Mouse (Mus musculus): ENCODE data around the gene Dpy19l3.

The Dpy19l3 gene

DNA sequence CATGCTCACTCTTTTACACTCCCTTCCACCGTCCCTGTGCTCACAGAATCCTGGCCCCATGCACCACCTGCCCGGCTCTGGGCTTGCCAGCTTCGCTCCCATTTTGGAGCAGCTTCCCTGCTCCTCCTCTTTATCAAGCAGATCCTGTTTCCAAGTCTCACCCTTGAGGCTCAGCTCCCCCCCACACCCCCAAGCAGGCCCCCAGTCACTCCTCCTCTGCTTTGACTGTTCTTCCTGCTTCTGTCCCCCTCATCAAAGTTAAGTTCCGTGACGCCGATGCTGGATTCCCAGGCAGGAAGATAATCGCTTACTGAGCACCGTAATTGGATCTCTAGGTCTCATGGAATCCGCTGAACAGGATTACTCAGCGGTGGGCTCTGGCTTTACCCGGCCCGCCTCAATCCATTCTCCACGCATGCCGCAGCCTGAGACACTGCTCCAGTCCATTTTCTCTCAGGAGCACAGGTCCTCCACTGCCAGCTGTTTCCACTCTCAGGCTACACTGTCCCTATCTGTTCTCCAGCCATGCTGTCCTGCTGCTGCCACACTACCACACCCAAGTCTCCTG lies 6.8 kb downstream of the Dpy19l3 start:
- DNase-seq, result peak; percentile 44

DNA sequence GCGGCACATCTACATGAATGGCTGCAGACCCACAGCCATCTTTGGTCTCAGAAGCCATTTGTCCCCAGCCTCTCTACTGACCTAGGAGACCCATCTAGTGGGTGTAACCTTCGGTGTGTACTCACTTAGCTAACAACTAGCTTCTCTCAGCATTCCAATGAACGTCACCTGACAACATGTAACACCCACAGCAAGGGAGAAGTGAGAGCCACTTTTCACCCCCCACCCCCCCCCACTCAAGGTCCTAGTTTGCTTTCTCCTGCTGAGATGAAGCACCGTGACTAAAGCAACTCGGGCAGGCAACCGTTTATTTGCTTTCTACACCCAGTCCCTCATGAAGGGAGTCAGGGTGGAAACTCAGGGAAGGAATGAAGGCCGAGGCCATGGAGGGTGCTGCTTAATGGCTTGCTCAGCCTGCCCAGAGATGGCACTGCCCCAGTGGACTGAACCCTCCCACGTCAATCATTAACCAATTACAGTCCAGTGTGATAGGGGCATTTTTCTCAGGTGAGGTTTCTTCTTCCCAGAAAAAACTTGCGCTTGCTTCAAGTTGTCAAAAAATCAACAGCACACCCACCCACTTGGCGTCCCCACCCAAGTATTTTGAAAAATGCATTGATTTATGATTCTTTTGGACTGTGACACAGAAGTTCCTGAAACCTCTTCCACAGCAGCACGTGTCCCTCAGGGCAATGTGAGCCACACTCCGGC lies 7.4 kb downstream of the Dpy19l3 start:
- DNase-seq, result no peak

DNA sequence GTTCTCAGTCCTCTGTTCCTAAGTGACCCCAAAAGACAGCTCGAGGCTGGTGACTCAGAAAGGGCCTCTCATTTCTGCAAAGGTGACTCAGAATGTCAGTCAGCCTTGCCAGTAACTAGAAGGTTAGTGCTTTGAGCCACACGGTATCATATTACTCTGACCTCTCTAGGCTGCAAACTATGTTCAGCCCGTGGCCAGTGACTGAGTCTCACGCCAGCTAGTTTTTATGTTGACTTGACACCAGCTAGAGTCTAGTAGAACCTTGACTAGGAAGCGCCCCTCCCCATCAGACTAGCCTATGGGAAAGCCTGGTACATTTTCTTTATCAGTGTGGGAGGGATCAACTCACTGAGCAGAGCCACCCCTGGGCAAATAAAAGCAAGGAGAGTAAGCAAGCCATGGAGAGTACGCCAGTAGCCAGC lies 9.0 kb downstream of the Dpy19l3 start:
- DNase-seq, result no peak

DNA sequence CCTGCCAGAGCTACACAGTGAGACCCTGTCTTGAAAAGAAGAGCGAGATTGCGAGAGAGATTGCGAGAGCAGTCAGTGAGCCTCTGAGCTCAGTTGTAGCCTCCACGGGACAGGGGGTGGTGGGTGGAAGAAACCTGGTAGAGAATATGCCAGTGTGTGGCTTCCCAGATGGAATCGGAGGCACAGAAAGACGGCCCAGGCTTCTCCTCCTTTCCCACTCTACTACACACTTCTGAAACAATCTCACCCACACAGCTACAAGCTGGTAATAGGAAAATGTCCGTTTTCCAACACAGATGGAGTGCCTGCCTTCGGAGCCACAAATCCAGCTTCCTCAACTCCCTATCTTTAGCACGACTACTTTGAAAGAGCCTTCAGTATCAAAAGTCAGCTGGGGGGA lies 9.5 kb downstream of the Dpy19l3 start:
- no peak for DNase-seq

DNA sequence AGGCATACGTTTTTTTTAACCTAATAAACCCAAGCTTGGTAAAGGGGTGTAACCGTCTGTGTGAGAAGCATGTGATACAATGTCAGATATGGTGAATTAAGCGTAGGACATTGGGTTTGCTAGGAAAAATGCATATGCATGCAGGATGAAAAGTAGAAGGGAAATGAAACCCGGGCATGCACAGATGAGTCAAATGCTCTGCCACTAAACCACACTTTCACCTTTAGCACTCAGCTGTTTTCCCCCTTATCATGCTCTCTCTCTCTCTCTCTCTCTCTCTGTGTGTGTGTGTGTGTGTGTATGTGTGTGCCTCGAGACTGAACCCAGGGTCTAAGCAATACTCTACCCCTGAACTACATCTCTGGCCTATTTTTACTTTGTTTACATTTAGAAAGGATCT lies 11.9 kb downstream of the Dpy19l3 start:
- DNase-seq, result no peak

GRCm38 (mm10) chr7:35741858-35742257 lies 12.4 kb downstream of the Dpy19l3 start:
- no peak for DNase-seq

- peak; percentile 51 for DNase-seq
Measured at GRCm38 (mm10) chr7:35740489-35741230, 13.6 kb downstream of the Dpy19l3 start.

DNA sequence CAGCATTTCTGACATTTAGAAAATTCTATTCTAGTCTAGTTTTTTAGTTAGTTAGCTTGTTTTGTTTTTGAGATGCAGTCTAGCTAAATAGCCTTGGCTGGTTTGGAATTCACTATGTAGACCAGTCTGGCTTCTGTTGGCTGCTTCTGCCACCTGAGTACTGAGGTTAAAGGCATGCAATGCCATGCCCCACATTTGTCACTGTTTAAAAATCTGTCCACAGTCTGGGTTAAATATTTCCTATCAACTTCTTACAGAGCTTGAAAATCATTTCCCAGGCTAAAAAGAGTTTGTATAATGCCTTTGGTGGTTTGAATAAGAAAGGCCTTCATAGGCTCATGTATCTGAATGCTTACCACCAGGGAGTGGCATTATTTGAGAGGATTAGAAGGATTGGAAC lies 15.4 kb downstream of the Dpy19l3 start:
- DNase-seq, result no peak

GRCm38 (mm10) chr7:35733313-35734050 lies 20.8 kb downstream of the Dpy19l3 start:
- no peak for DNase-seq

DNA sequence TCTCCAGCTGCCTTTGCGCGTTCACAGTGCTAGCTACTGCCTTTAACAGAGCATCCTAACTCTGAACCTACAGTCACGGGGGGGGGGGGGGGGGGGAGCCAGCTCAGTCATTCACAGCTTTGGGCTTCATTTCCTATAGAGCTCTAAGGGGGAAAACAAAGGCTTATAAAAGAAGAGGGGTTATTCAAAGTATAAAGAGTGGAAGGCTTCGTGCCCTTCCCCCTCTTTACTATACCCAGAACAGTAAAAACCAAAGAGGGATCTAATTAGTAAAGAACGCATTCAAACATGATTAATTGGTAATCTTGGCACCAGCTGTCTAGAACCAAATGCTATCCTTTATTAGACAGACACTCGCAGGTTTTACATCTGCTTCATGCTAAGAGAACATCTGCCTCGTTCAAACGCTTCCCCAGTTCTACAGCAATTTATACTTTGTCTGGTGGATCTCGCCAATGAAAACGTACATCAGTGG lies 21.6 kb downstream of the Dpy19l3 start:
- DNase-seq, result no peak

- DNase-seq, result no peak
Measured at GRCm38 (mm10) chr7:35729621-35730031, 24.6 kb downstream of the Dpy19l3 start.

GRCm38 (mm10) chr7:35728376-35728775 lies 25.9 kb downstream of the Dpy19l3 start:
- DNase-seq, result no peak

GRCm38 (mm10) chr7:35723035-35723434 lies 31.2 kb downstream of the Dpy19l3 start:
- DNase-seq, result no peak

GRCm38 (mm10) chr7:35718421-35719178 lies 35.7 kb downstream of the Dpy19l3 start:
- no peak for DNase-seq

DNA sequence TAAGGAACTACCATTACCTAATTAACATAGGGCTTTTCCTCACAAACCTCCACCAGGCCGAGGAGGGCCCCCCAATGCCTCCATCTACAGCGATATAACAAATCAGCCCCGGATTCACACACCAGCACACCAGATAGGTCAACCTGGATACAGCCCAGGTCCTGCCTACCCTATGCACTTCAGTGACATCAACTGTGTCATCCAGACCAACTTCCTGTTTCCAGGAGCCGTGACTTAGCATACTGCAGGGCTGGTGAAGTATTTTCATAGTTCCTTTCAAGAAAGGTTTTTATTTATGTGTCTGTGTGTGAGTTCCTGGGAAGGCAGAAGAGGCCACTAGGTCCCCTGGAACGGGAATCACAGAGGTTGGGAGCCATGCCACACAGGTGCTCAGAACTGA lies 43.9 kb downstream of the Dpy19l3 start:
- DNase-seq, result no peak

- no peak for DNase-seq
Measured at GRCm38 (mm10) chr7:35708101-35708500, 46.2 kb downstream of the Dpy19l3 start.

- DNase-seq, result no peak
Measured at GRCm38 (mm10) chr7:35699005-35699404, 55.2 kb downstream of the Dpy19l3 start.

- no peak for DNase-seq
Measured at GRCm38 (mm10) chr7:35698073-35698472, 56.2 kb downstream of the Dpy19l3 start.

- DNase-seq, result no peak
Measured at GRCm38 (mm10) chr7:35692641-35693040, 61.6 kb downstream of the Dpy19l3 start.

DNA sequence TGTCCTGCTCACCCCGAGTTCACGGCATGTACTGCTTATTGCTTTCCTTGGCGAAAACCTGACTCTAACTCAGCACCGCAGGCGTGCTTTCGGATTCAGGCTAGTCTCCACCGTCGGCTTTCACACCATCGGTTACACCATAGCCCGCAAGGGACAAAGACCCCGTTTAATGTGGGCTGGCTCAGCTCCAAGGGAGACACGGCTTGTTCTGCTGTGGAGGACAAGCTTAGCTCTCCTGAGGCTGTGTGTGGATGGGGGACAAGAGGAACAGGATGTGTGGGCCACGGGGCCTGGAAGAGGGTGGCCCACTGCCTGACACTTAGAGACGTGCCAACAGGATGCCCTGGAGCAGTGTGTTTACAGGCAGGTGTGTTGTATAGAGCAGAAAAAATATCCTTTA lies 62.1 kb downstream of the Dpy19l3 start:
- DNase-seq, result no peak

DNA sequence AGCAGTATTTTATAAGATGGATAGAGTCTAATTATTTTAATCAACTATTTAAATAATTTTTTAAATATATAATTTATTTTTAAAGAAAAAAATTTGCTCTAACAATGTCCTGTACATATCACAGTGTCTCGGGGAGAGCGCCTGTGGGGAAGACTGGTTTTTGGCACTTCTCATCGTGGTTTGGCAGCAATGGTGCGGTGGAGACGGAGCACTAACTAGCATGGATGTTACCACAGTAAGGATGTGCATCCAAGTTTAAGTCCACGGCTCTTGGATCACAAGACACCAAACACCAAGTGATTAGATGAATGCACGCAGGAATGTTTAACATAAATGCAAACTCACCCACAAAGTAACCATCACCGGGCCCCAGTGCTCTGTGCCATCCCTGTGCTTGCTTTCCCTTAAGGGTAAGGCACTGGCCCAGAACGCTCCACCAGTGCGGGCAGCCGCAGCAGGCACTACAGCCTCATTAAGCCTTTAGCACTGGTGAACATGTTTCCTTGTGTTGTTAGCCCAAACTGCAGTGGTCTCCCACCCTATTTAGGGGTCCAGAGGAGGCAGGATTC lies 65.4 kb downstream of the Dpy19l3 start:
- no peak for DNase-seq

GRCm38 (mm10) chr7:35688276-35688675 lies 66.0 kb downstream of the Dpy19l3 start:
- no peak for DNase-seq
